Mouse (Mus musculus) liver, embryonic 14.5 days (tissue): ENCODE results near the gene Gm21969.

ENCODE experiments used
- CTCF ChIP-seq: IDR thresholded peaks from 2 replicates; pipeline ENCODE4 v1.5.1; 2016; ENCODE audit warnings: antibody characterized with exemption, low read depth, control low read depth
- EP300 ChIP-seq: IDR thresholded peaks from 2 replicates; pipeline ENCODE4 v1.6.1; 2016; ENCODE audit warnings: antibody characterized with exemption, low read depth

DNA sequence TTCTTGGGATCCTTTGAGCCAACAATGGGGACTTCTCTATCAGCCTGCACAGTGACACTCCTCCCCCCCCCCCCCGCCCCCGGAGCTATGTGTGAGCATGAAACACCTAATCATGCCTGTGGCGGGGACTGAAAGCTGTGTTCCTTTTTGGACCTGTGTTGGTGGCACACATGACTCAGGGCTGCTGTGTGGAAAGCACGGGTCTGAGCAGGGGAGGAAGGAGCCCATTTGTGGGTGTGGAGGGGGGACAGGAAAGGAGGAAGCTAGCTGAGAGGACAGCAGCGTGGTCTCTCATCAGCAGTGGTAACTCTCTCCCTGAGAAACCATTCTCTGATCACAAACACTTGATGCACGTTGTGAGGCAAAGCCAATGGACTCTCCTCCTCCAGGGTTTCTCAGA lies 37.8 kb downstream of the Gm21969 start:
- TF ChIP-seq EP300 (no peak), CTCF (no peak)
